Mouse (Mus musculus) CH12.LX (cell line): Measurements from ENCODE around the gene Fcrlb. TPM values are rescaled to one million over a fixed set of nuclear protein-coding genes. Genes with fewer than 3 reads are reported as not detected.

ENCODE experiments used
- DNase-seq: peaks from one replicate; pipeline ENCODE4 v3.0.0-alpha.2; 2013; ENCODE audit errors: extremely low read depth
- H3K27ac ChIP-seq: 2 replicates; pipeline ENCODE4 v1.5.1; 2012; ENCODE audit warnings: low read depth, mild to moderate bottlenecking, control low read depth, moderate library complexity; ENCODE audit not compliant: insufficient read depth
- H3K27me3 ChIP-seq: replicated peaks from 2 replicates; pipeline ENCODE3; 2012; ENCODE audit warnings: inconsistent platforms
- H3K36me3 ChIP-seq, 2 experiments: replicated peaks in 1 of 2; 2 replicates each; pipeline versions ENCODE3 to v1.6.1; 2012; ENCODE audit warnings: inconsistent platforms in 1 of 2, low read length in 1 of 2, mild to moderate bottlenecking in 1 of 2, mixed read lengths in 1 of 2, moderate library complexity in 1 of 2; ENCODE audit not compliant: control insufficient read depth in 1 of 2, insufficient read depth in 1 of 2
- H3K4me1 ChIP-seq, 2 experiments: 2 replicates each; pipeline ENCODE4 v1.6.1; 2012; ENCODE audit warnings: inconsistent platforms in 1 of 2, moderate library complexity in 1 of 2; ENCODE audit not compliant: insufficient read depth in 2 of 2, control insufficient read depth in 1 of 2
- H3K4me2 ChIP-seq: 2 replicates; pipeline ENCODE4 v1.6.1; 2012; ENCODE audit warnings: low read depth, mild to moderate bottlenecking, control low read depth; ENCODE audit not compliant: poor library complexity, insufficient read depth, severe bottlenecking
- H3K4me3 ChIP-seq, 3 experiments: fragments of 150-350 bp in 1 of 3; sonication (generic) in 1 of 3; replicated peaks in 1 of 3; 2 replicates each; pipeline versions ENCODE3 to v1.5.1; 2011 to 2012; ENCODE audit warnings: low read depth in 2 of 3, low read length in 2 of 3, mild to moderate bottlenecking in 2 of 3, moderate library complexity in 2 of 3, control low read depth in 1 of 3, improper control_type of control experiment in 1 of 3, inconsistent platforms in 1 of 3, mixed read lengths in 1 of 3; ENCODE audit not compliant: poor library complexity in 1 of 3
- H3K79me2 ChIP-seq: replicated peaks from 2 replicates; pipeline ENCODE4 v1.6.1; 2012; ENCODE audit warnings: mild to moderate bottlenecking, moderate library complexity; ENCODE audit not compliant: control insufficient read depth, poor library complexity, insufficient read depth, severe bottlenecking; ENCODE audit errors: extremely low read depth
- H3K9ac ChIP-seq: 2 replicates; pipeline ENCODE4 v1.6.1; 2012; ENCODE audit warnings: low read depth, mild to moderate bottlenecking, control low read depth, moderate library complexity; ENCODE audit not compliant: insufficient read depth
- H3K9me3 ChIP-seq: replicated peaks from 2 replicates; pipeline ENCODE3; 2012; ENCODE audit warnings: low read length, inconsistent platforms, mixed read lengths
- BHLHE40 ChIP-seq: IDR thresholded peaks from 2 replicates; pipeline ENCODE4 v1.6.1; 2011; ENCODE audit warnings: mild to moderate bottlenecking, low read depth, low read length, improper control_type of control experiment
- CHD1 ChIP-seq: IDR thresholded peaks from 2 replicates; pipeline ENCODE4 v1.6.1; 2012; ENCODE audit warnings: low read depth, low read length, improper control_type of control experiment, inconsistent platforms
- CHD2 ChIP-seq: IDR thresholded peaks from 2 replicates; pipeline ENCODE4 v1.6.1; 2011; ENCODE audit warnings: low read length, improper control_type of control experiment
- CTCF ChIP-seq, 2 experiments: IDR thresholded peaks in 1 of 2; conservative IDR thresholded peaks in 1 of 2; 2 replicates each; pipeline ENCODE4 v1.5.1; 2011 to 2012; ENCODE audit warnings: low read depth in 2 of 2, low read length in 2 of 2, improper control_type of control experiment in 1 of 2, inconsistent platforms in 1 of 2, mild to moderate bottlenecking in 1 of 2, moderate library complexity in 1 of 2
- E2F4 ChIP-seq: IDR thresholded peaks from 2 replicates; pipeline ENCODE4 v1.6.1; 2011; ENCODE audit warnings: low read depth, low read length, improper control_type of control experiment; ENCODE audit not compliant: insufficient replicate concordance
- ELF1 ChIP-seq: IDR thresholded peaks from 2 replicates; pipeline ENCODE4 v1.6.1; 2014; ENCODE audit warnings: low read depth, mild to moderate bottlenecking, inconsistent platforms, low read length, improper control_type of control experiment
- EP300 ChIP-seq: IDR thresholded peaks from 2 replicates; pipeline ENCODE4 v1.6.1; 2011; ENCODE audit warnings: low read length, improper control_type of control experiment
- ETS1 ChIP-seq: conservative IDR thresholded peaks from 2 replicates; pipeline ENCODE4 v1.6.1; 2012; ENCODE audit warnings: low read depth, mild to moderate bottlenecking, inconsistent platforms, low read length, improper control_type of control experiment, moderate library complexity
- GABPA ChIP-seq: IDR thresholded peaks from 2 replicates; pipeline ENCODE4 v1.6.1; 2012; ENCODE audit warnings: low read depth, low read length, improper control_type of control experiment, inconsistent platforms; ENCODE audit not compliant: insufficient replicate concordance
- HCFC1 ChIP-seq: IDR thresholded peaks from 2 replicates; pipeline ENCODE4 v1.6.1; 2012; ENCODE audit warnings: low read depth, mild to moderate bottlenecking, inconsistent platforms, low read length, improper control_type of control experiment
- IRF4 ChIP-seq: IDR thresholded peaks from 2 replicates; pipeline ENCODE4 v1.6.1; 2014; ENCODE audit warnings: low read depth, mild to moderate bottlenecking, inconsistent platforms, low read length, improper control_type of control experiment
- JUN ChIP-seq: IDR thresholded peaks from 2 replicates; pipeline ENCODE4 v1.6.1; 2011; ENCODE audit warnings: low read depth, mild to moderate bottlenecking, low read length, improper control_type of control experiment, moderate library complexity; ENCODE audit not compliant: insufficient read depth
- JUND ChIP-seq: conservative IDR thresholded peaks from 2 replicates; pipeline ENCODE4 v1.6.1; 2011; ENCODE audit warnings: low read depth, low read length, improper control_type of control experiment
- KAT2A ChIP-seq: IDR thresholded peaks from 2 replicates; pipeline ENCODE4 v1.6.1; 2012; ENCODE audit warnings: low read length, improper control_type of control experiment, inconsistent platforms; ENCODE audit not compliant: insufficient replicate concordance
- MAFK ChIP-seq: IDR thresholded peaks from 2 replicates; pipeline ENCODE4 v1.6.1; 2011; ENCODE audit warnings: low read length, improper control_type of control experiment; ENCODE audit not compliant: insufficient replicate concordance
- MAX ChIP-seq: IDR thresholded peaks from 2 replicates; pipeline ENCODE4 v1.6.1; 2011; ENCODE audit warnings: low read length, improper control_type of control experiment
- MAZ ChIP-seq: IDR thresholded peaks from 2 replicates; pipeline ENCODE4 v1.6.1; 2012; ENCODE audit warnings: low read depth, mild to moderate bottlenecking, inconsistent platforms, low read length, improper control_type of control experiment, moderate library complexity
- MEF2A ChIP-seq: IDR thresholded peaks from 2 replicates; pipeline ENCODE4 v1.6.1; 2014; ENCODE audit warnings: low read depth, mild to moderate bottlenecking, inconsistent platforms, low read length, improper control_type of control experiment, borderline replicate concordance
- MXI1 ChIP-seq: IDR thresholded peaks from 2 replicates; pipeline ENCODE4 v1.6.1; 2011; ENCODE audit warnings: mild to moderate bottlenecking, low read depth, low read length, improper control_type of control experiment
- MYC ChIP-seq: IDR thresholded peaks from 2 replicates; pipeline ENCODE4 v1.6.1; 2011; ENCODE audit warnings: low read depth, mild to moderate bottlenecking, improper control_type of control experiment, low read length
- NELFE ChIP-seq: IDR thresholded peaks from 2 replicates; pipeline ENCODE4 v1.6.1; 2011; ENCODE audit warnings: low read depth, low read length, improper control_type of control experiment
- NRF1 ChIP-seq: IDR thresholded peaks from 2 replicates; pipeline ENCODE4 v1.6.1; 2014; ENCODE audit warnings: low read depth, mild to moderate bottlenecking, inconsistent platforms, low read length, improper control_type of control experiment, moderate library complexity
- PAX5 ChIP-seq: IDR thresholded peaks from 2 replicates; pipeline ENCODE4 v1.6.1; 2012; ENCODE audit warnings: low read length, inconsistent platforms, mixed read lengths
- POLR2A ChIP-seq: IDR thresholded peaks from 2 replicates; pipeline ENCODE4 v1.6.1; 2011; ENCODE audit warnings: low read depth, mild to moderate bottlenecking, improper control_type of control experiment, low read length
- POLR2AphosphoS2 ChIP-seq: IDR thresholded peaks from 2 replicates; pipeline ENCODE4 v1.6.1; 2011; ENCODE audit warnings: low read depth, low read length, improper control_type of control experiment
- RAD21 ChIP-seq: IDR thresholded peaks from 2 replicates; pipeline ENCODE4 v1.6.1; 2011; ENCODE audit warnings: low read depth, mild to moderate bottlenecking, low read length, improper control_type of control experiment, moderate library complexity
- RCOR1 ChIP-seq: conservative IDR thresholded peaks from 2 replicates; pipeline ENCODE4 v1.6.1; 2012; ENCODE audit warnings: low read depth, mild to moderate bottlenecking, inconsistent platforms, low read length, improper control_type of control experiment
- SIN3A ChIP-seq: IDR thresholded peaks from 2 replicates; pipeline ENCODE4 v1.6.1; 2012; ENCODE audit warnings: low read length, improper control_type of control experiment, inconsistent platforms
- SMC3 ChIP-seq: IDR thresholded peaks from 2 replicates; pipeline ENCODE4 v1.6.1; 2011; ENCODE audit warnings: low read depth, low read length, improper control_type of control experiment
- TBP ChIP-seq: conservative IDR thresholded peaks from 2 replicates; pipeline ENCODE4 v1.6.1; 2011; ENCODE audit warnings: low read depth, low read length, improper control_type of control experiment
- TCF12 ChIP-seq: IDR thresholded peaks from 2 replicates; pipeline ENCODE4 v1.6.1; 2014; ENCODE audit warnings: low read depth, mild to moderate bottlenecking, inconsistent platforms, low read length, improper control_type of control experiment
- UBTF ChIP-seq: IDR thresholded peaks from 2 replicates; pipeline ENCODE4 v1.6.1; 2012; ENCODE audit warnings: low read depth, mild to moderate bottlenecking, inconsistent platforms, low read length, improper control_type of control experiment, moderate library complexity
- USF1 ChIP-seq: IDR thresholded peaks from 2 replicates; pipeline ENCODE4 v1.6.1; 2014; ENCODE audit warnings: low read depth, mild to moderate bottlenecking, inconsistent platforms, low read length, improper control_type of control experiment
- USF2 ChIP-seq: conservative IDR thresholded peaks from 2 replicates; pipeline ENCODE4 v1.6.1; 2011; ENCODE audit warnings: low read depth, low read length, improper control_type of control experiment
- ZC3H11A ChIP-seq: IDR thresholded peaks from 2 replicates; pipeline ENCODE4 v1.6.1; 2012; ENCODE audit warnings: low read depth, mild to moderate bottlenecking, inconsistent platforms, low read length, improper control_type of control experiment
- ZKSCAN1 ChIP-seq: IDR thresholded peaks from 2 replicates; pipeline ENCODE4 v1.6.1; 2012; ENCODE audit warnings: low read depth, inconsistent platforms, low read length, improper control_type of control experiment, borderline replicate concordance
- ZMIZ1 ChIP-seq: IDR thresholded peaks from 2 replicates; pipeline ENCODE4 v1.6.1; 2012; ENCODE audit warnings: low read depth, mild to moderate bottlenecking, inconsistent platforms, low read length, improper control_type of control experiment
- ZNF384 ChIP-seq: IDR thresholded peaks from 2 replicates; pipeline ENCODE4 v1.6.1; 2012; ENCODE audit warnings: low read depth, low read length, improper control_type of control experiment, inconsistent platforms
- dilution Hi-C: fragments of 300-500 bp; cut with MboI; formaldehyde crosslinking; loops from 2 replicates; pipeline ENCODE4 v1.14.3; 2020; ENCODE audit warnings: low sequenced_read_pairs; ENCODE audit not compliant: extremely low pct_unique_long_range_greater_than_20kb, extremely low pct_ligation_motif_present
- in situ Hi-C: fragments of 300-500 bp; cut with MboI; formaldehyde crosslinking; loops from 3 replicates; pipeline ENCODE4 v1.14.3; 2019; ENCODE audit warnings: low sequenced_read_pairs, low pct_ligation_motif_present, low pct_unique_long_range_greater_than_20kb, mixed read lengths
- polyA plus RNA-seq: library from polyadenylated mRNA; unstranded; fragments of >175 nt; gene quantifications from 2 replicates; pipeline ENCODE4 v1.2.1, GENCODE M21; 2012; ENCODE audit warnings: low read depth; ENCODE audit not compliant: insufficient read length
- total RNA-seq, 2 experiments: library from RNA; depleted of rRNA; stranded (reverse); fragments of 300-350 nt in 1 of 2; fragments of >200 nt in 1 of 2; gene quantifications; 2 replicates each; pipeline ENCODE4 v1.2.3; 2012 to 2014

The Fcrlb gene
- total and polyA plus RNA-seq, 3 experiments: not detected

DNA sequence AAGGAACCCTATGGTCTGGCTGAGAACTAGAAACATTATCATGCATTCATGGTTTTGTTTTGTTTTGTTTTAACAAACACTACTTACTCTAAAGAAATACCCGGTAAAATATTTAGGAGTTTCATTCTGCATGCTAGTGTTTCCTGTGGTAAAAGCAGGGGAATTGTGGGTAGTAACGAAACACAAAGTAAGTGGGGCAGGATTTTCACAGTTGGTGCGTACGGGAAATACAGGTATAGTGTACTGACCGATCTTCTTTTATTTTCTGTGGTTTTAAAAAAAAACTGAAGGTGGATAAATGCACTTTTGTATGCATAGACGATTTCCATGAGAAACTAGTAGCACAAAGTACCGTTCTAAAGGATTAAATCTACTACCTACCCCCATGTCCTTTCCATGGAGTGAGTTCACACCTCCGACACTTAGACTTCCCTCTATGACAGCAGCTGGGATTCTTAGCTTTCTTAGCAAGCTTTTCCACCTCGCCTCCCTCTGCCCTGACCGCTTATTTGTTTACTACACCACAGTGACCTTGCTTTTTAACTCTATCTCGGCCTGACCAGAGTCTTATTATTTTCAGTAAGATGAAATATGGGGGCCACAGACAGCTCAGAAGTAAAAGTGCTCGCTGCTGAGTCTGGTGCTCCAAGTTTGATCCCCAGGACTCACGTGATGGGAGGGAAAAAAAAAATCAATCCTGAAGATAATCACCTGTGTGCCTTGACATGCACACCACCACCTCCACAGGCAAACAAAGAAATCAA lies 50.9 kb downstream of the Fcrlb start:
- Histone ChIP-seq H3K4me3 (peak overlapping the region; percentile 26 to 41 (median 37)), H3K4me1 (peaks cover 24 to 75% of the 10 kb centered on the region in 2 experiments), H3K79me2 (peaks cover 94% of the 10 kb centered on the region), H3K9ac (peak overlapping the region; percentile 82), H3K4me2 (peak overlapping the region; percentile 94), H3K36me3 (peaks cover 0 to 14% of the 10 kb centered on the region in 2 experiments), H3K27me3 (no peaks in the 10 kb centered on the region), H3K27ac (peak overlapping the region; percentile 97), H3K9me3 (no peaks in the 10 kb centered on the region)
- TF ChIP-seq MAZ (no peak), SMC3 (no peak), ZC3H11A (no peak), CHD2 (no peak), ZNF384 (no peak; the same call in none of the 2 replicates), TBP (no peak), E2F4 (no peak), MAFK (peak; percentile 71), JUND (peak; percentile 50; the same call in 1 of the 2 replicates), EP300 (peak; percentile 87), IRF4 (no peak; the same call in 1 of the 2 replicates), MAX (no peak), ETS1 (peak; percentile 80), NELFE (no peak), RCOR1 (no peak), CHD1 (no peak; the same call in 1 of the 2 replicates), RAD21 (no peak), PAX5 (no peak), MEF2A (peak; percentile 97), UBTF (no peak), TCF12 (peak; percentile 24; the same call in 1 of the 2 replicates), ZMIZ1 (no peak), CTCF (conservative IDR thresholded peaks at IDR 0.05 in 1 of 2, IDR thresholded peaks at IDR 0.05 in 1 of 2; ENCODE audit: low read depth in 2 of 2, low read length in 2 of 2) (no peak), JUN (peak; percentile 87), MXI1 (no peak; the same call in 1 of the 2 replicates), POLR2AphosphoS2 (no peak), USF1 (no peak), ELF1 (peak; percentile 36; the same call in 1 of the 2 replicates), HCFC1 (no peak), SIN3A (peak; percentile 16), NRF1 (no peak), USF2 (no peak), MYC (peak; percentile 49; the same call in 1 of the 2 replicates), KAT2A (no peak), GABPA (no peak), POLR2A (no peak; the same call in none of the 2 replicates), BHLHE40 (peak; percentile 93), ZKSCAN1 (no peak)
- DNase-seq: peak; percentile 86
- in situ Hi-C loops (no loop called here), dilution Hi-C loops (no loop called here)
